Mouse (Mus musculus) bone marrow macrophage, adult 2 months (primary cell): ENCODE data around the gene Wfdc1. TPM values are rescaled to one million over a fixed set of nuclear protein-coding genes. Genes with fewer than 3 reads are reported as not detected.

Experiments used
- H3K27ac ChIP-seq: 2 replicates; pipeline ENCODE4 v1.5.1; 2012; ENCODE audit warnings: low read depth, low read length; ENCODE audit not compliant: insufficient read depth
- H3K4me1 ChIP-seq: 2 replicates; pipeline ENCODE4 v1.6.1; 2012; ENCODE audit warnings: low read length; ENCODE audit not compliant: control insufficient read depth, insufficient read depth
- H3K4me3 ChIP-seq: 2 replicates; pipeline ENCODE4 v1.5.1; 2012; ENCODE audit warnings: mild to moderate bottlenecking, low read length, moderate library complexity; ENCODE audit not compliant: insufficient read depth
- CTCF ChIP-seq: IDR thresholded peaks from 2 replicates; pipeline ENCODE4 v1.5.1; 2012; ENCODE audit warnings: low read depth, mild to moderate bottlenecking, low read length, moderate library complexity
- POLR2A ChIP-seq: IDR thresholded peaks from 2 replicates; pipeline ENCODE4 v1.6.1; 2012; ENCODE audit warnings: mild to moderate bottlenecking, low read depth, low read length, borderline replicate concordance
- polyA plus RNA-seq: library from polyadenylated mRNA; stranded (reverse); fragments of >200 nt; gene quantifications from 2 replicates; pipeline ENCODE4 v1.2.4, GENCODE M21; 2012; ENCODE audit not compliant: missing spikeins, insufficient read depth, insufficient read length

The Wfdc1 gene
- polyA plus RNA-seq: not detected in 2 replicates

GRCm38 (mm10) chr8:119666219-119666951 lies at the start of gene Wfdc1:
Gene Wfdc1, plus strand, starts transcription at chr8:119666365.
- Histone ChIP-seq H3K4me1 (no peaks in the 10 kb centered on the region), H3K27ac (no peak within 1 kb of the TSS), H3K4me3 (no peak within 1 kb of the TSS)
- no peak for TF ChIP-seq POLR2A
- TF ChIP-seq CTCF: no peak

DNA sequence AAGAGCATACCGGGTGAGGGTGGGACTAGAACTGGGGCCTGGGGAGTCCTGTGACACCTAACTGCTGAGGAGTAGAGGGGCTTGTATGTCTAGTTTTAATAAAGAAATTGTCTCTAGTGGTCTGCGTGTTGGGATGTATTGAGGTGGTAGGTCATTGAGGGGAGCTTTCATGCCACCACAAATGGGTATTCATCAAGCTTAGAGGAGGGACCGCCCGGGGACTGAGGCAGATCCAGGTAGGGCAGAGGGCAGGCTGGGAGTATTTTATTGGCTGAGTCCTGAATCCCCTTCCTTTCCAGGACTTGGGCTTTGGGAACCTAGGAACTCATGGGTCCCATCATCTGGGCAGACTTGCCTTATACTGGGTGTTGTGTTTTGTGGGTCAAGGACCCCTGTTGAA lies 49.4 kb upstream of the Wfdc1 start:
- no peak overlapping the region for H3K27ac ChIP-seq
- no peak for TF ChIP-seq POLR2A
- no peak for TF ChIP-seq CTCF
- no peak overlapping the region for H3K4me3 ChIP-seq
- no peaks in the 10 kb centered on the region for H3K4me1 ChIP-seq

DNA sequence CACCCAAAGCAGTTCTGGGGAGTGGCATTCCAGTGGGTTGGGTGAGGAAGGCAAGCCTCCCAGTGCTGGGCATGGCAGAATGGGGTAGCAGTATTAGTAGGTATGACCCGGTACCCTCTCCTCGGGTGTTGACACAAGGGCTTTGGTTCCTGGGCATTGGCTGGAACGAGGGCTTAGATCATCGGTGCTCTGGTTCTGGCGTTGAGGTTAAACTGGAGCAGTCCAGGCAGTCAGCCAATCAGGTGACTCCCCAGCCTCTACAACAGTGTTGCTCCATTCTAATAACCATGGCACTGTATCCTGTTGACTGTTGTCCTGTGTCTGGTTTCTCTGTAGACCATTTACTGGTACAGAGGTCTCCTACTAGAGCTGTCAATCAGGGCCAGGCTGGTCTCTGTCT lies 48.6 kb upstream of the Wfdc1 start:
- Histone ChIP-seq H3K4me1 (no peaks in the 10 kb centered on the region), H3K4me3 (no peak overlapping the region), H3K27ac (no peak overlapping the region)
- no peak for TF ChIP-seq CTCF
- no peak for TF ChIP-seq POLR2A

DNA sequence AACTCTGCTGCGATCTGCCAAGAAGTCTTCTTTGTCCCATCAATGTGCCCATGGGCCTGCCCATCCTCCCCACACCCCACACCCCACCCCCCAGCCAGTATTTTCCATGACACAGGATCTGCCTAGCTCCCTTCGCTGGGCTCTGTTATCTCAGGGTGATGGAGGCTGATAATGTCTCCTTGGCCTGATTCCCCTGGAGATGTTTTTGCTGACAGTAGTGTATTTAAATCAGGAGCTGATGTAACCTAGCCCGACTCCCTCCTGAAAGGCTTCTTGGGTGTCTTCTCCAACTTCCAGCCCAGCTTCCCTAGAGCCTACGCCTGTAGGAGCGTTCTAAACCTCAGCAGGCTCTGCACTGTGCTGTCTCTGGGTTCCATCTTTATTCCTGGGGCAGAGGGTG lies 47.3 kb upstream of the Wfdc1 start:
- Histone ChIP-seq H3K4me3 (no peak overlapping the region), H3K27ac (no peak overlapping the region), H3K4me1 (no peaks in the 10 kb centered on the region)
- no peak for TF ChIP-seq CTCF
- TF ChIP-seq POLR2A: no peak

DNA sequence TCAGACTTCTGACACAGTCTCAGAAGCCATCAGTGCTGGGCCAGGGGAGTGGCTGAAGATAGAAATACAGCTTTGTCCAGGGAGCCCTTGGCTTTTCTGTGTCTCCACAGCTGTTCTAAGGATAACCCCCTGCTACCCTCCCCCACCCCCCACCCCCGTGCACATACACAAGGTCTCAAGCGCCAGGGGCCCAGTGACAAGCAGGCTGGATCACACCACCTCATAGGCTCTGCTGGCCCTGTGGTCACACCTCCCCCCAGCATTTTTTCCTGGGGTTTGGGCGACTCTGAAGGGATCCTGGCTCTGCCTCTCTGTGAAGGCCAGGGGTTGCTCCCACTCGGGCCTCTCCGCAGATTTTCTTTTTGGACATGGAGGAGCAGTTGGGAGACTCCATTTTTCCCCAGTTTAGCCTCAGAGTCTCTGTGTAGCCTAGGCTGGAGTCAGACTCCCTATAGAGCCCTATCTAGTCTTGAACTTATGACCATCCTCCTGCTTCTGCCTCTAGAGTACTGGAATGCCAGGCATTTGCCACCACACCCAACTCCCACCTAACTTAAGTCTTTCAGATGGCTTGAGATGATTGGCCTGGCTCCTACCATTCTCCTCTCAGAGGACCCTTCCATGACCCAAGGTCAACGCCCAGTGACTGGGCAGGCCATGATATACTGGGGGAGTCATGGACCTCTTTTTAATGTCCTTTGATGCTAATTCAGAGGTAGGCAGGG lies 45.9 kb upstream of the Wfdc1 start:
- Histone ChIP-seq H3K4me3 (no peak overlapping the region), H3K4me1 (no peaks in the 10 kb centered on the region), H3K27ac (no peak overlapping the region)
- TF ChIP-seq CTCF (no peak), POLR2A (no peak)

DNA sequence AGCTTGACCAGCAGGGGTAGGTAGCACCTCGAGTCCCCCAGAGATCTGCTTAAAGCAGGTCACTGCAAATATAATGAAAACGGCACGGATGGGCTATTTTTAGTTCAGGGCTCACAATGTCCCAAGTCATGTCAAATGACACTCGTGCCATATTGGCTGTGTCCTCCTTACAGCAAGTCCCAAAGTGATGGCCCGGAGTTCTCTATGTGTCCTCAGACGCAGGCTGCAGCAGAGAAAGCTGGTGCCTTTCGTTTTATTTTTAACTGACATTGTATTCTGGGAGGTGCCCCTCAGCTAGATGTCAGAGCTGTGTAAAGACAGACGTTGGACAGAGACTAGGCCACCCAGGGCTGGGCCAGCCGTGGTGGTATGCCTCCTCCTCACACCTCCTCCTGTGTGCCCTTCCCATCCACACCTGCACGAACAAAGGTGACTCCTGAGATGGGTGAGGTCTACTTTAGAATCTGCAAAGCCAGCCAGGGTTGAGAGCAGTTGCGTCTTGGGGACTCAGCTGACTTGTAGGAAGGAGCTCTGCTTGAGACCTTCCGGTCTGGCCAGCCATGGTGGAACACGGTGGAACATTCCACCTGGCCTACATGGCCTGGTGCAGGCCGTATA lies 45.2 kb upstream of the Wfdc1 start:
- TF ChIP-seq CTCF: no peak
- H3K4me1 ChIP-seq: no peaks in the 10 kb centered on the region

GRCm38 (mm10) chr8:119622555-119622954 lies 43.6 kb upstream of the Wfdc1 start:
- H3K27ac ChIP-seq: no peak overlapping the region
- no peak for TF ChIP-seq CTCF
- no peak for TF ChIP-seq POLR2A
- H3K4me3 ChIP-seq: no peak overlapping the region
- H3K4me1 ChIP-seq: no peaks in the 10 kb centered on the region

More for the DNA sequence above, 45.2 kb upstream of the Wfdc1 start:
- no peak overlapping the region for H3K27ac ChIP-seq
- no peak overlapping the region for H3K4me3 ChIP-seq

DNA sequence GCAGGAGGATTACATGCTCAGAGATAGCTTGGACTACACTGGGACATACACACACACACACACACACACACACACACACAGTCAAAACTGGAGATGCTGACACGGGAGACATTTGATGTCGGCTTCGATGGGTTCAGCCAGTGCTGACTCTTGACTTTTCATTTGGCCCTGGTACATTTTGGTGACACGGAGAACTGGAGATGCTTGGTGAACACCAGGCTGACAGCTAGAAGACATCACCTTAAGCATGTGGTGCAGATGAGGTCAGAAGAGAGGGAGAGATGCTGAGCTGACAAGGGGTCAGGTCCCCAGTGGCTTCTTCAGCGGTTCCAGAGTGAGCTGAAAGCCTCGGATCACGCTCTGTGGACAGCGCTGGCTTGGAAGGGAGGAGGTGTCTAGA lies 43.1 kb upstream of the Wfdc1 start:
- TF ChIP-seq POLR2A (no peak), CTCF (no peak)
- Histone ChIP-seq H3K4me3 (no peak overlapping the region), H3K27ac (no peak overlapping the region), H3K4me1 (no peaks in the 10 kb centered on the region)

DNA sequence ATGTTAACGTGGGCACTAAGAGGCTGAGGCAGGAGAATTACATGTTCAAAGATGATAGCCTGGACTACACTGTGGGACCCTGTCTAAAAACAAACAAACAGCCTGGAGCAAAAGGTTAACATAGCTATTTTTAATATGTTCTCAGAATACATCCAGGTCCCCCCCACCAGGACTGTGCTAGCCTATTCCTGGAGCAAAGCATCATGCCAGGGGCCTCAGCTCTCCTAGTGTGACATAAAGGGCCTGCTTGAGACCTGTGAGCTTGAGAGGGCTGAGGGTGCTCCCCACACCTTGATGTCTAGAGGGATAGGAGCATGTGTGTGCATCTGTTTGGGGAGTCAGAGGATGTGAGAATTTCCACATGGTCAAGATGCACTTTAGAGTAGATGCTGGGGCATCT lies 42.4 kb upstream of the Wfdc1 start:
- no peaks in the 10 kb centered on the region for H3K4me1 ChIP-seq
- no peak overlapping the region for H3K27ac ChIP-seq
- no peak for TF ChIP-seq POLR2A
- no peak overlapping the region for H3K4me3 ChIP-seq

DNA sequence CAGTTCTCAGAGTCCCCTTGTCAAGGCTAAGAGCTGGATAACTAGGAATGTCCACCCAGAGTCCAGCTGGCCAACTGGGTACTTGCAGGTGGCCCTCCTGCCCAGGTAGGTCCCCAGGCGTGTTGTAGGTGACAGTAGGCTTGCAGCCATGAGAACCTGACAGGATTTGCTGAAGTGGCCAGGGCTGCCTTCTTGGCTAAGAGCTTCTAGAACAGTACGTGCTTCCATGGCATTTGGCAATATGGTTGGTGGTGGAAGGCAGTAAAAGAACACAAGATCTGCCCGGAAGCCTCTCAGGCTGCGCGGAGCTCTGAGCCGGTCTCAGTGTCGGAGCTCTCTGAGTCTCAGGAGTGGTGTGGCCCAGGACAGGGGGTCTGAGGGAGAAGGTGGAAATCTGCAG lies 41.2 kb upstream of the Wfdc1 start:
- Histone ChIP-seq H3K27ac (no peak overlapping the region), H3K4me1 (no peaks in the 10 kb centered on the region), H3K4me3 (no peak overlapping the region)
- no peak for TF ChIP-seq CTCF
- no peak for TF ChIP-seq POLR2A
